Mouse (Mus musculus) heart, embryonic 10.5 days (tissue): Measurements from ENCODE around the gene Gadd45a. TPM values are rescaled to one million over a fixed set of nuclear protein-coding genes. Genes with fewer than 3 reads are reported as not detected.

Source experiments
- polyA plus RNA-seq: library from polyadenylated mRNA; unstranded; fragments of >200 nt; fragmentation: Nextera tagmentation; extraction: Ambion mirVana; gene quantifications from 2 replicates; pipeline ENCODE4 v1.2.1, GENCODE M21; 2016

Gadd45a gene
- polyA plus RNA-seq, 1 experiment from 2014 or later: 10.9 TPM

Other genes starting within 250 kb of the Gadd45a start
- gene Vmn1r39, start 226.8 kb downstream of the Gadd45a start, polyA plus RNA-seq: not detected in 2 replicates
- 60.0 and 60.9 TPM in 2 replicates for gene Gng12, start 141.1 kb downstream of the Gadd45a start, polyA plus RNA-seq
- 392 and 514 TPM in 2 replicates for gene Serbp1, start 200.7 kb upstream of the Gadd45a start, polyA plus RNA-seq